Mouse (Mus musculus): ENCODE data around the gene F11r. TPM values are rescaled to one million over a fixed set of nuclear protein-coding genes. Genes with fewer than 3 reads are reported as not detected.

Gene F11r
- total and polyA plus RNA-seq, 3 experiments, result 0.31 to 1.8 TPM; not detected in 1

DNA sequence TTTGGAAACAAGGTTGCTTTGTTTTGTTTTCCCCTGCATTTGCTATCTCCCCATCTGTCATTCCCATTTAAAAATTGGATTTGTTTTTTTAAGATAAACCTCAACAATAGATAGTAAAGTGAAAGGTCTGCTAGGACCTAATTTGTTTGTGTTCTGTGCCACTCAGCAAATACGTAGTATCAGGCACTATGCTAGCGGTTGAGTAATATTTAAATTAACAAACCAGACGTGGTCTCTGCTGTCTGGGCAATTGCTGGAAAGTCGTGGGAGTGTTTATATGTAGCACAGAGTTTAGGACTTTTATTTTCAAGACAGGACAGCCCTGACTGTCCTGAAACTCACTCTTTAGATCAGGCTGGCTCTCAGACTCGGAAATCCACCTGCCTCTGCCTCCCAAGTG lies 15.2 kb downstream of the F11r start:
- no peaks in the 10 kb centered on the region for H3K36me3 ChIP-seq (ENCODE audit: control insufficient read depth in 1 of 2, insufficient read depth in 2 of 2, low read length in 2 of 2)
- DNase-seq (ENCODE audit: low read depth, low spot score), result no peak
- TF ChIP-seq MAFK (IDR thresholded peaks at IDR 0.05; ENCODE audit: borderline replicate concordance, low read depth, low read length) (no peak), POLR2AphosphoS5 (IDR thresholded peaks at IDR 0.05; ENCODE audit: borderline replicate concordance, low read depth, low read length) (no peak), NELFE (IDR thresholded peaks at IDR 0.05; ENCODE audit: low read depth, low read length) (no peak), ZNF384 (IDR thresholded peaks at IDR 0.05; ENCODE audit: low read depth, low read length) (no peak), CHD1 (IDR thresholded peaks at IDR 0.05; ENCODE audit: low read depth, low read length) (no peak), RAD21 (IDR thresholded peaks at IDR 0.05; ENCODE audit: low read depth, low read length) (no peak), TBP (IDR thresholded peaks at IDR 0.05; ENCODE audit: low read depth, low read length) (no peak), CHD2 (IDR thresholded peaks at IDR 0.05; ENCODE audit: low read length) (no peak), JUND (IDR thresholded peaks at IDR 0.05; ENCODE audit: low read depth, low read length) (no peak), MYB (IDR thresholded peaks at IDR 0.05; ENCODE audit: low read depth, low read length) (no peak), USF2 (IDR thresholded peaks at IDR 0.05; ENCODE audit: borderline replicate concordance in 1 of 2, insufficient read depth in 1 of 2, low read depth in 1 of 2, low read length in 2 of 2) (no peak), MEF2A (IDR thresholded peaks at IDR 0.05; ENCODE audit: extremely low read depth, insufficient replicate concordance, low read depth, low read length, poor library complexity, severe bottlenecking) (no peak)
- no peaks in the 10 kb centered on the region for H3K4me1 ChIP-seq (ENCODE audit: control insufficient read depth in 1 of 2, insufficient read depth in 2 of 2, low read length in 2 of 2)
- no peak overlapping the region for H3K4me3 ChIP-seq (ENCODE audit: control insufficient read depth in 1 of 2, insufficient read depth in 1 of 2, low read depth in 2 of 2, low read length in 2 of 2)
- peaks cover 0 to 4% of the 10 kb centered on the region in 2 experiments; a peak in 2 of 4 replicates for H3K27me3 ChIP-seq (ENCODE audit: control insufficient read depth in 1 of 2, insufficient read depth in 2 of 2, low read length in 2 of 2)
- no peak overlapping the region for H3K9ac ChIP-seq (ENCODE audit: control insufficient read depth, low read depth, low read length, poor library complexity, severe bottlenecking)
- H3K27ac ChIP-seq (ENCODE audit: control insufficient read depth, low read depth, low read length), result no peak overlapping the region
- H3K79me2 ChIP-seq (ENCODE audit: control insufficient read depth, insufficient read depth, low read length, poor library complexity), result no peaks in the 10 kb centered on the region
- no peaks in the 10 kb centered on the region for H3K9me3 ChIP-seq (replicated peaks; ENCODE audit: insufficient read depth, low read length)

- no peaks in the 10 kb centered on the region for H3K36me3 ChIP-seq (ENCODE audit: control insufficient read depth in 1 of 2, insufficient read depth in 2 of 2, low read length in 2 of 2)
- TF ChIP-seq CHD1 (IDR thresholded peaks at IDR 0.05; ENCODE audit: low read depth, low read length) (no peak), MYB (IDR thresholded peaks at IDR 0.05; ENCODE audit: low read depth, low read length) (no peak), POLR2AphosphoS2 (IDR thresholded peaks at IDR 0.05; ENCODE audit: low read length) (no peak), POLR2A (IDR thresholded peaks at IDR 0.05; ENCODE audit: control insufficient read depth in 1 of 2, insufficient read depth in 1 of 2, low read depth in 1 of 2, low read length in 2 of 2, poor library complexity in 1 of 2) (no peak), ZNF384 (IDR thresholded peaks at IDR 0.05; ENCODE audit: low read depth, low read length) (no peak)
- peaks cover 0 to 4% of the 10 kb centered on the region in 2 experiments; a peak in 2 of 4 replicates for H3K27me3 ChIP-seq (ENCODE audit: control insufficient read depth in 1 of 2, insufficient read depth in 2 of 2, low read length in 2 of 2)
- no peak overlapping the region for H3K27ac ChIP-seq (ENCODE audit: control insufficient read depth, low read depth, low read length)
- H3K4me3 ChIP-seq (ENCODE audit: control insufficient read depth in 1 of 2, insufficient read depth in 1 of 2, low read depth in 2 of 2, low read length in 2 of 2), result no peak overlapping the region
- no peaks in the 10 kb centered on the region for H3K4me1 ChIP-seq (ENCODE audit: control insufficient read depth in 1 of 2, insufficient read depth in 2 of 2, low read length in 2 of 2)
- no peak for DNase-seq (ENCODE audit: low read depth, low spot score)
- H3K9ac ChIP-seq (ENCODE audit: control insufficient read depth, low read depth, low read length, poor library complexity, severe bottlenecking), result no peak overlapping the region
- H3K9me3 ChIP-seq (replicated peaks; ENCODE audit: insufficient read depth, low read length), result no peaks in the 10 kb centered on the region
- H3K79me2 ChIP-seq (ENCODE audit: control insufficient read depth, insufficient read depth, low read length, poor library complexity), result no peaks in the 10 kb centered on the region
These were observed 15.6 kb downstream of the F11r start for GRCm38 (mm10) chr1:171452923-171453322.

DNA sequence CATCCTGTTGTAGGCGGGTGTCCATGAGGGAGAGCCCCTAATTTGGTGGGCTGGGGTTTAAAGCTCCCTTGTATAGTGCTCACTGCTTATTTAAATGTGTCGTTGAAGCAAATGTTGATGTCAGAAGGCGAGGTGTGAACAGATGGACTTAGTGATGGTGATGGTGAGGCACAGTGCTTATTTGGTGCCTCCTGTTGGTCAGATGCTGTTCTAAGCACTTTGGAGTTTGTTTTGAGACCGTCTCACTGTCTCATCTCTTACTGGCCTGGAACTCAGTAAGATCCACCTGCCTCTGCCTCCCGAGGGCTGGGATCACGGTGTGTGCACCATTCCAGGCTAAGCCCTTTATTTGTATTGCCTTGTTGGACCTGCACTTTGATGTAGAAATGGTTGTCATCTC lies 17.6 kb downstream of the F11r start:
- no peaks in the 10 kb centered on the region for H3K9me3 ChIP-seq (replicated peaks; ENCODE audit: insufficient read depth, low read length)
- H3K27me3 ChIP-seq (ENCODE audit: control insufficient read depth in 1 of 2, insufficient read depth in 2 of 2, low read length in 2 of 2), result peaks cover 0 to 4% of the 10 kb centered on the region in 2 experiments; a peak in 2 of 4 replicates
- no peak overlapping the region for H3K9ac ChIP-seq (ENCODE audit: control insufficient read depth, low read depth, low read length, poor library complexity, severe bottlenecking)
- TF ChIP-seq SIN3A (IDR thresholded peaks at IDR 0.05; ENCODE audit: low read length) (no peak), E2F4 (IDR thresholded peaks at IDR 0.05; ENCODE audit: borderline replicate concordance, low read depth, low read length) (no peak), SMC3 (IDR thresholded peaks at IDR 0.05; ENCODE audit: low read depth, low read length) (0 out of 2 replicates have a peak, but pooled peaks have one; percentile 10), HCFC1 (IDR thresholded peaks at IDR 0.05; ENCODE audit: low read depth, low read length) (no peak)
- no peak overlapping the region for H3K4me3 ChIP-seq (ENCODE audit: control insufficient read depth in 1 of 2, insufficient read depth in 1 of 2, low read depth in 2 of 2, low read length in 2 of 2)
- no peak overlapping the region for H3K27ac ChIP-seq (ENCODE audit: control insufficient read depth, low read depth, low read length)
- DNase-seq (ENCODE audit: low read depth, low spot score), result no peak
- H3K36me3 ChIP-seq (ENCODE audit: control insufficient read depth in 1 of 2, insufficient read depth in 2 of 2, low read length in 2 of 2), result no peaks in the 10 kb centered on the region
- H3K4me1 ChIP-seq (ENCODE audit: control insufficient read depth in 1 of 2, insufficient read depth in 2 of 2, low read length in 2 of 2), result no peaks in the 10 kb centered on the region
- no peaks in the 10 kb centered on the region for H3K79me2 ChIP-seq (ENCODE audit: control insufficient read depth, insufficient read depth, low read length, poor library complexity)

Data from MEL (cell line).